Mouse (Mus musculus): ENCODE results near the gene Dpp6. TPM values are rescaled to one million over a fixed set of nuclear protein-coding genes. Genes with fewer than 3 reads are reported as not detected.

The Dpp6 gene
- 5.2 and 7.0 TPM in 2 replicates for total RNA-seq (2021)
- long read RNA-seq, experiment 1, partial matches to known transcripts: 1 of 1 reads
- long read RNA-seq, experiment 1, other reads (novel, unspliced or antisense): 0 of 1 reads
- long read RNA-seq, experiment 2, partial matches to known transcripts: 2 of 2 reads
- long read RNA-seq, experiment 2, other reads (novel, unspliced or antisense): 0 of 2 reads

GRCm38 (mm10) chr5:26816975-26817941, at the start of gene Dpp6:
TSS of gene Dpp6 (plus strand) at chr5:26817203.
- peak; percentile 8 for DNase-seq

- no peak for DNase-seq
Measured at GRCm38 (mm10) chr5:26783955-26784354, 33.0 kb upstream of the Dpp6 start.

GRCm38 (mm10) chr5:26795524-26795923, 21.5 kb upstream of the Dpp6 start:
- no peak for DNase-seq

DNA sequence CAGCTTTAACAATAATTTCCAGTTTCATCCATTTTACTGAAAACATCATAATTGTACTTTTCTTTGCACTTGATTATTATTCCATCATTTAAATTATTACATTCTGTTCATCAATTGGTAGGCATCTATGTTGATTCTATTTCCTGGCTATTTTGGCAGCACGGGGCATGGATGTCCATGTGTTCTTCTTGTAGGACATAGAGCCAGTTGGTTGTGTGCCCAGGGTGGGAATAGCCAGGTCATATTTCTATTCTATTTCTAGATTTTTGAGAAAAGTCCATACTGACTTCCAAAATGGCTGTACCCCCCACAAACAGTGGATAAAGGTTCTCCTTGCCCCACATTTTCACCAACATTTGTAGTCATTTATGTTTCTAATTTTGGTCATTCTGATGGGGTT, 19.0 kb downstream of the Dpp6 start:
- no peak for DNase-seq

DNA sequence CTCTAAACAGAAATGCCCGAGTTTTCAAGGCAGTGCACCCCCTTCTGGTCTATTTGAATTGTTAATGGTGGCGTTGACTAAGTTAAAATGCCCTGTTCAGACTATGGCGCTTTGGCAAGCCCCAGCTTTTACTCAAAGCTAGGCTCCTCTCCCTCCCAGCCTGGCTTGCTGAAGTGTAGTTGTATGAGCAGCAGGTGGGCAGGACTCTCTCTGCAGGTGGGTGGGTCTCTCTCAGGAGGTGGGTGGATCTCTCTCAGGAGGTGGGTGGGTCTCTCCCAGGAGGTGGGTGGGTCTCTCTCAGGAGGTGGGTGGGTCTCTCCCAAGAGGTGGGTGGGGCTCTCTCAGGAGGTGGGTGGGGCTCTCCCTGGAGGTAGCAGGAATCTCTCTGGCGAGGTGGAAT, 24.1 kb downstream of the Dpp6 start:
- DNase-seq: no peak

DNA sequence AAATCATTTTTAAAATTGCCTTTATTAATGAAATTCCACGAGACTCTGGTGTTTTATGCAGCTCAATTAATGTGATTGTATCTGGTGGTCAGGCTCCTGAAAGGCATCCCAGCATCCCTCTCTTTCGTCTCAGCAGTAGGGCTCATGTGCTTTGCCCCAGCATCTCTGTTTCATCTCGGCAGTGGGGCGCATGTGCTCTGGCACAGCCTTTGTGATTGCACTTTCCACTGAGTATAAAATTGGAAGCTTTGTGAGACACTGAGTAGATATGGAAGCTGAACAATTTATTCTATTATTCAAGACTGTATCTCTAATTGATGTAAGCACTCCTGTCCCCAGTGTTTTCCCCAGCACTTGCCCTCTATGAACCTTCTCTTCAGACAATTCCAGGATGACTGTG, 37.7 kb downstream of the Dpp6 start:
- no peak for DNase-seq

GRCm38 (mm10) chr5:26875449-26875848, 58.4 kb downstream of the Dpp6 start:
- no peak for DNase-seq

GRCm38 (mm10) chr5:26887496-26887895, 70.5 kb downstream of the Dpp6 start:
- DNase-seq: no peak

GRCm38 (mm10) chr5:26888080-26888479, 71.1 kb downstream of the Dpp6 start:
- no peak for DNase-seq

GRCm38 (mm10) chr5:26894346-26894745, 77.3 kb downstream of the Dpp6 start:
- DNase-seq: peak; percentile 27

DNA sequence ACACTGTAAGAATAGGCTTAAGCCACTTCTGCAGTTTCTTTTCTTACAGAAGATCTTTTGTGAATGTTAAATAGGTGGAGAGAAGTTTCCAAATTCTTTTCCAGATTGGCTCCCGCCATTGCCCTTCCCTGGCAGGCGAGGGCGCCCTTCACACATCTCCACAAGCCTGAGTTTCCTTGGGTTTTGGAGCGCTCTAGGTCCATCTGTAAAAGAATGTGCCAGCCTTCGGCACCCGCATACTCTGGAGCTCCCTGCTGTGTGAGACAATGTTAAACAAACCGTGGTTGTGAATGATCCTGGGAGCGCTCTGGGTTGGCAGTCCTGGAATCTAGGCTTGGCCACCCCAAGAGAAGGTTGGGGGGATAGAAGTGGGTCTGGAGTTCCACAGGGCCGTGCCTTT, 86.8 kb downstream of the Dpp6 start:
- DNase-seq: peak; percentile 16

GRCm38 (mm10) chr5:26904324-26905041, 87.5 kb downstream of the Dpp6 start:
- DNase-seq: peak; percentile 45

DNA sequence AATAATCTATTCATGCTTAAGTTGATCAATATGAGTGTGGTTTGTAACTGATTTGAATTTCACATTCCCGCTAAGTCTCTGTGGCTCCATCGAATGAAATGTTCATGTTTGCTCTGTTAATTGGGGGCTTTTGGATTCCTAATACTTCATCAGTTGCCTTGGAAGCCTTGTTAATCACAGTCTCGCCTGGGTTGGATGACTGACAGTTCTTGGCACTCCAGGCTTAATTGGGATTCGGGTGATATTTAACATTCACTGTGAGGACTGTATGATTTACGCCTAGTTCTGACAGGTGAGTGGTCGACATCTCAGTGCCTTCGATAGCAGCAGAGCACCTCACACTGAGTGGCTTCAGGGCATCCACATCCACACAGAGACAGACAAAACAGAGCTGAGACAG, 90.1 kb downstream of the Dpp6 start:
- no peak for DNase-seq

DNA sequence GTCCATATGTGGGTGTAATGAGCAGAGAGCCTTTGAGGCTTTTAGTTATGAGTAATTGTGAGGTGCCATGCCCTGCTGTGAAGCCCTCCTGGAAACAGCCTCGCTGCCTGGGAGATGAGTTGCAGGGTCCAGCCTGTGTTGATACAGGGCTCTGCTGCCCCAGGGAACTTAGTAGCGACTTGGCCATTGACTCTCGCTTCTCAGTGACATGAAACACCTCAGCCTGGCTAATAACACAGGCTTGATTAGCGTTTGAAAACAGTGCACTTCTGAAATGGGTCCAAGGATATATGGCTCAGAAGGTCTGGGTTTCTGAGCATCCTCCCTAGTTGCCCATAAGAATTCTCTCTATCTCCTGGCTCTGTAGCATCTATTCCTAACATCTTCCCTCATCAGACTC, 91.6 kb downstream of the Dpp6 start:
- DNase-seq: no peak

GRCm38 (mm10) chr5:26910353-26910752, 93.3 kb downstream of the Dpp6 start:
- no peak for DNase-seq

DNA sequence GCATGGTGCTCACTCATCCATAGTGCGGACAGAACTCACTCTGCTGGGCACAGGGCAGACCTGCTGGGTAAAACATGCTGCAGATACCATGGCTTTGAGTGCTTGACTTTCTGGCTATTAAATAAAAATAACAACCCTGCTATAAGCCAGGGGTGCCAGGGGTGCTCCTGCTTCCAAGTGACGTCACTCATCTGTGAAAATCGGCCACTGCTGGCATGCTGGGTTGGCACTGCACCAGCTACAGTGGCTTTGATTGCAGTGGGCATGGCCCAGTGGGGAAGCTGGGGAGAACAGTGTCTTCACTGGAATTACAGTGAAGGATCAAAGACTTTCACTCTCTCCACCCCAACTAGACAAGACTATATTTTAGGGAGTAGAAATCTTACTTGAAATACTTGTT, 95.0 kb downstream of the Dpp6 start:
- no peak for DNase-seq

DNA sequence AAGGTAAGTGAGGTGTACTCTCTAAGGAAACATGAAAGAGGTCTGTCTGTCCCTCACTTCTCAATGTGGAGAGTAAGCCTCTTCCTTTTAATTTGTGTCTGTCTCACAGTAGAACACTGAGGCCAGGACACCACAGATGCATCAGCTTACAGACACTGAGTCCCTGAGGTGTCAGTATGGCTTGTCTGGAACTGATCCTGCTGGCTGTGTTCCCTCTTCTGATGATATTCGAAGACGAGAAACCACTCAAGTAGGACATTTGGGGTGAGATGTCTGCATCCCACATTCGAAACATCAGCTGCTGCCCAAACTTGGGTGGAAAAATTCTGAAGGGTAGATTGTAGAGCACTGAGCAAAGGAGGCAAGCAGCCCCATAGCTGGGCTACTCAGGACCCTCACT, 101.8 kb downstream of the Dpp6 start:
- no peak for DNase-seq

- DNase-seq: no peak
Measured at GRCm38 (mm10) chr5:26924552-26924951, 107.5 kb downstream of the Dpp6 start.

GRCm38 (mm10) chr5:26932413-26933122, 115.6 kb downstream of the Dpp6 start:
- DNase-seq: no peak

GRCm38 (mm10) chr5:26934911-26935310, 117.9 kb downstream of the Dpp6 start:
- no peak for DNase-seq

DNA sequence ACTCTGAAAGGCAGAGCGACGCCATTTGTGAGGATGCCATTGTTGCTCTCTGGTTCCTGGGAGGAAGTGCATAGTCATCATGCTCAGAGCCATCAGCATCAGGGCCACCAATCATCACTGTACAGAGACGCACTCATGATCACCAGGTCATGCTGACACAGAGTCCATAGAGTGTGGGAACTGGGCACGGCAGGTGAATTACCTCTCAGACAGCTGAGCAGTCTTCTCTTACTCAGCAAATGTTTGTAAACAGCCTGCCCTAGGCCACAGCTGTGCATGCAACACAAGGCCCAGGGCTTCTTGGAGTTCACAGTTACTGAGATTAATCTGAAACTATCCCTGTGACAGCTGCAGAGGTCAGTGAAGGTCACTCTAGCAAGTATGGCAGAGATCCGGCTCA, 124.5 kb downstream of the Dpp6 start:
- DNase-seq: no peak

- no peak for DNase-seq
Measured at GRCm38 (mm10) chr5:26945169-26945920, 128.3 kb downstream of the Dpp6 start.
